Mouse (Mus musculus) layer of hippocampus, adult 2 months (tissue): Measurements from ENCODE around the gene Bcl2l11. TPM values are rescaled to one million over a fixed set of nuclear protein-coding genes. Genes with fewer than 3 reads are reported as not detected.
"Not testable (repeated sequence)": the region's sequence is repeated elsewhere in the genome, so short reads cannot be mapped to it uniquely, and the experiment has no call there.

Experiments
- DNase-seq, 2 experiments: peaks; one replicate each; pipeline ENCODE4 v3.0.0; 2022; ENCODE audit warnings: low spot score in 2 of 2
- H3K27ac ChIP-seq: fragments of 200-600 bp; 2 replicates; pipeline ENCODE4 v1.8.1; 2022
- H3K4me3 ChIP-seq: fragments of 200-600 bp; 2 replicates; pipeline ENCODE4 v1.8.1; 2022; ENCODE audit warnings: mild to moderate bottlenecking
- CTCF ChIP-seq: fragments of 200-600 bp; conservative IDR thresholded peaks from 2 replicates; pipeline ENCODE4 v1.8.1; 2022; ENCODE audit warnings: antibody characterized with exemption, mild to moderate bottlenecking, moderate library complexity
- total RNA-seq, 2 experiments: library from RNA; stranded (reverse); gene quantifications; 2 replicates each; pipeline ENCODE4 v1.2.3; 2021

Gene Bcl2l11
- total RNA-seq, 2 experiments from 2014 or later = 5.6 to 9.0 TPM

- no peak for DNase-seq
- Histone ChIP-seq H3K27ac (no peak overlapping the region), H3K4me3 (no peak overlapping the region)
- TF ChIP-seq CTCF = no peak
Measured at GRCm38 (mm10) chr2:128091431-128092369, 34.1 kb upstream of the Bcl2l11 start.

- no peak overlapping the region for H3K4me3 ChIP-seq
- DNase-seq = no peak
- H3K27ac ChIP-seq = no peak overlapping the region
- no peak for TF ChIP-seq CTCF
Measured at GRCm38 (mm10) chr2:128092451-128092850, 33.4 kb upstream of the Bcl2l11 start.

- TF ChIP-seq CTCF = no peak
- Histone ChIP-seq H3K4me3 (no peak overlapping the region), H3K27ac (no peak overlapping the region)
- no peak for DNase-seq
Measured at GRCm38 (mm10) chr2:128094196-128094595, 31.6 kb upstream of the Bcl2l11 start.

- Histone ChIP-seq H3K4me3 (no peak overlapping the region), H3K27ac (no peak overlapping the region)
- no peak for DNase-seq
- no peak for TF ChIP-seq CTCF
Measured at GRCm38 (mm10) chr2:128094602-128095001, 31.2 kb upstream of the Bcl2l11 start.

- no peak for TF ChIP-seq CTCF
- Histone ChIP-seq H3K4me3 (no peak overlapping the region), H3K27ac (no peak overlapping the region)
- no peak for DNase-seq
Measured at GRCm38 (mm10) chr2:128095270-128095669, 30.6 kb upstream of the Bcl2l11 start.

- TF ChIP-seq CTCF = no peak
- Histone ChIP-seq H3K27ac (no peak overlapping the region), H3K4me3 (no peak overlapping the region)
- DNase-seq = no peak
Measured at GRCm38 (mm10) chr2:128096070-128096469, 29.8 kb upstream of the Bcl2l11 start.

- not testable (repeated sequence) for DNase-seq
Measured at GRCm38 (mm10) chr2:128098118-128098517, 27.7 kb upstream of the Bcl2l11 start.

GRCm38 (mm10) chr2:128102086-128102485 is 23.8 kb upstream of the Bcl2l11 start:
- no peak for TF ChIP-seq CTCF
- no peak overlapping the region for H3K27ac ChIP-seq
- H3K4me3 ChIP-seq = no peak overlapping the region
- DNase-seq = no peak

More at GRCm38 (mm10) chr2:128098118-128098517, 27.7 kb upstream of the Bcl2l11 start:
- H3K4me3 ChIP-seq, H3K27ac ChIP-seq: not testable (repeated sequence)

- no peak for DNase-seq
- TF ChIP-seq CTCF = no peak
- no peak overlapping the region for H3K27ac ChIP-seq
- no peak overlapping the region for H3K4me3 ChIP-seq
Measured at GRCm38 (mm10) chr2:128104815-128105214, 21.0 kb upstream of the Bcl2l11 start.

GRCm38 (mm10) chr2:128105651-128106050 is 20.2 kb upstream of the Bcl2l11 start:
- TF ChIP-seq CTCF = no peak
- DNase-seq = no peak
- no peak overlapping the region for H3K27ac ChIP-seq
- no peak overlapping the region for H3K4me3 ChIP-seq

- Histone ChIP-seq H3K27ac (no peak overlapping the region), H3K4me3 (no peak overlapping the region)
- TF ChIP-seq CTCF = no peak
- DNase-seq = no peak
Measured at GRCm38 (mm10) chr2:128111537-128111936, 14.3 kb upstream of the Bcl2l11 start.

- Histone ChIP-seq H3K27ac (no peak overlapping the region), H3K4me3 (no peak overlapping the region)
- no peak for DNase-seq
- no peak for TF ChIP-seq CTCF
Measured at GRCm38 (mm10) chr2:128114621-128115020, 11.2 kb upstream of the Bcl2l11 start.

- no peak for DNase-seq
- H3K4me3 ChIP-seq = no peak overlapping the region
- no peak for TF ChIP-seq CTCF
Measured at GRCm38 (mm10) chr2:128115579-128115978, 10.3 kb upstream of the Bcl2l11 start.

GRCm38 (mm10) chr2:128117605-128118004 is 8.2 kb upstream of the Bcl2l11 start:
- H3K4me3 ChIP-seq = no peak overlapping the region
- no peak for TF ChIP-seq CTCF
- no peak for DNase-seq
- no peak overlapping the region for H3K27ac ChIP-seq

More at GRCm38 (mm10) chr2:128115579-128115978, 10.3 kb upstream of the Bcl2l11 start:
- H3K27ac ChIP-seq = no peak overlapping the region
